Mouse (Mus musculus) C2C12 (cell line): Measurements from ENCODE around the gene Cfap298.

Source experiments
- CTCF ChIP-seq: IDR thresholded peaks from one replicate; pipeline ENCODE4 v1.5.1; 2011; ENCODE audit not compliant: control insufficient read depth, insufficient read depth, insufficient read length
- MYOD1 ChIP-seq: IDR thresholded peaks from one replicate; pipeline ENCODE4 v1.6.1; 2011; ENCODE audit warnings: low read depth; ENCODE audit not compliant: control insufficient read depth, insufficient read length
- MYOG ChIP-seq: IDR thresholded peaks from one replicate; pipeline ENCODE4 v1.6.1; 2011; ENCODE audit not compliant: control insufficient read depth, insufficient read length; ENCODE audit errors: extremely low read depth
- USF1 ChIP-seq: IDR thresholded peaks from one replicate; pipeline ENCODE4 v1.6.1; 2011; ENCODE audit warnings: low read depth, mild to moderate bottlenecking, control low read depth, moderate library complexity

DNA sequence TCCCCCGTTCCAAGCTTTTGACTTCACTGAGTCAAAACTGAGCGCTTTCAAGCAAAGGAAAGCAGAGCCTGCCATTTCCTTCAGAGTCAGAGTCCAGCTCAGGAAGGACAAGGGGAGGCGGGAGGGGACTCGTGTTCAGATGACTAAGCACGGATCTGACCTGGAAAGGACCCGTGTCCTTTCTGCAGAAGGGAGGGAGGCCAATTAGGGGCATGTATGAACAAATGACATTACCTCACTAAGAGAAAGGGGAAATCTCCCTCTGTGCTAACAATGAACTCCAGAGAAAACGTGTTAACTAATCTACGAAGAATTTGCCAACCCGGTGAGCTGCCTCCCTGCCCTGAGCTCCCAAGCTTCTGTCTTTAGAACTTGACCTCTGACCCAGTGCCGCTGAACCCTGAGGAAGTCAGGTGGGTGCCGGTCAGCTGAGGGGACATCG lies 18.9 kb downstream of the Cfap298 start:
- no peak for TF ChIP-seq CTCF
- no peak for TF ChIP-seq MYOD1
- TF ChIP-seq USF1: no peak
- TF ChIP-seq MYOG: no peak
